Mouse (Mus musculus) spleen, adult 2 months (tissue): ENCODE data around the gene Bcas2.

Source experiments
- CTCF ChIP-seq: fragments of 200-500 bp; IDR thresholded peaks from 2 replicates; pipeline ENCODE4 v1.5.1; 2011; ENCODE audit warnings: mild to moderate bottlenecking, inconsistent platforms; ENCODE audit not compliant: insufficient read depth, insufficient read length, insufficient replicate concordance; ENCODE audit errors: extremely low read depth
- POLR2A ChIP-seq: fragments of 200-500 bp; IDR thresholded peaks from 2 replicates; pipeline ENCODE4 v1.6.1; 2011; ENCODE audit warnings: low read depth, low read length, inconsistent platforms

DNA sequence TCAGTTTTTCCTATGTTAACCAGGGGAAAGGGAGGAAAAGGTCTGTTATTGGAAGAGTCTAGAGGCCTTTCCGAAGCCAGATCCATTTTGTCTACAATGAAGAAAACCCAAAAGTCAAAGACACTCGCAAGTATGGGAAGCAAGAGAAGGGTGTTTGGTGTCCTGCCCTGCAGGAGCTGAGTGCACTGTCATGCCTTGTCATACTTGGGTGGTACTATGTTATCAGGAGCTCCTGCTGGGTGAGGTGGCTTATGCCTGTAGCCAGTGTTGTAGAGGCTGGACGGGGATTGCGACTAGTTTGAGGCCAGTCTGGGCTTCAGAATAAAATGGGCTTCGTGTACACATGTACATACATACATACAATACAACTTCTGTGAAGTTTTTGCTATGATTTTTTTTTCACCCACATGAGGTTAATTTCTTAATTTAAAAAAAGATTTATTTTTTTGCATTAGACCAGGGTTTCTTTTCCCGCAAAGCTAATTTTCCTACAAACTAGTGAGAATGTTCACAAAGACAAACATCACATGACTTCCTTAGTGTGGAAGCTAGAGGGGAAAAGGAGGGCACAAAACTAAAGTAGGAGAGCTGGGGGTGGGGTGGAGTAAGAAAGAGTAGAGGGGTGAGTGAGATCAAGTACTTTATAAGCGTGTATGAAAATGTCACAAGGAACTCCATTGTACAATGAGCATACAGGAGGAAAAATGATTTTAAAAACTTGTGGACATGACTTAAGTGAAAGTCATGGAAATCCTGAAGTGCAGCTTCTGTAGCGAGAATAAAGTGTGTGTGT is 41.9 kb upstream of the Bcas2 start:
- TF ChIP-seq POLR2A (no peak), CTCF (no peak)
